Mouse (Mus musculus) MEL (cell line): ENCODE measurements around the gene Map4. TPM values are rescaled to one million over a fixed set of nuclear protein-coding genes. Genes with fewer than 3 reads are reported as not detected.

Source experiments
- DNase-seq: peaks from one replicate; pipeline ENCODE4 v3.0.0; 2011; ENCODE audit warnings: low read depth, low spot score
- H3K27ac ChIP-seq: 2 replicates; pipeline ENCODE4 v1.5.1; 2012; ENCODE audit warnings: low read depth, mild to moderate bottlenecking, control low read depth, low read length, moderate library complexity; ENCODE audit not compliant: control insufficient read depth
- H3K27me3 ChIP-seq, 2 experiments: fragments of 150-350 bp in 1 of 2; sonication (generic) in 1 of 2; 2 replicates each; pipeline ENCODE4 v1.6.1; 2012; ENCODE audit warnings: low read length in 2 of 2, mild to moderate bottlenecking in 2 of 2, improper control_type of control experiment in 1 of 2, moderate library complexity in 1 of 2; ENCODE audit not compliant: insufficient read depth in 2 of 2, control insufficient read depth in 1 of 2
- H3K36me3 ChIP-seq, 2 experiments: 2 replicates each; pipeline ENCODE4 v1.6.1; 2012 to 2014; ENCODE audit warnings: low read length in 2 of 2, improper control_type of control experiment in 1 of 2, inconsistent platforms in 1 of 2, mild to moderate bottlenecking in 1 of 2; ENCODE audit not compliant: insufficient read depth in 2 of 2, control insufficient read depth in 1 of 2
- H3K4me1 ChIP-seq, 2 experiments: fragments of 150-350 bp in 1 of 2; sonication (generic) in 1 of 2; 2 replicates each; pipeline ENCODE4 v1.6.1; 2012; ENCODE audit warnings: low read length in 2 of 2, improper control_type of control experiment in 1 of 2, mild to moderate bottlenecking in 1 of 2; ENCODE audit not compliant: insufficient read depth in 2 of 2, control insufficient read depth in 1 of 2
- H3K4me3 ChIP-seq, 2 experiments: fragments of 150-350 bp in 1 of 2; sonication (generic) in 1 of 2; 2 replicates each; pipeline ENCODE4 v1.5.1; 2012; ENCODE audit warnings: low read depth in 2 of 2, low read length in 2 of 2, mild to moderate bottlenecking in 2 of 2, moderate library complexity in 2 of 2, control low read depth in 1 of 2, improper control_type of control experiment in 1 of 2; ENCODE audit not compliant: control insufficient read depth in 1 of 2, insufficient read depth in 1 of 2
- H3K79me2 ChIP-seq: 2 replicates; pipeline ENCODE4 v1.6.1; 2012; ENCODE audit warnings: mild to moderate bottlenecking, low read length, moderate library complexity; ENCODE audit not compliant: control insufficient read depth, poor library complexity, insufficient read depth
- H3K9ac ChIP-seq: 2 replicates; pipeline ENCODE4 v1.6.1; 2012; ENCODE audit warnings: low read depth, mild to moderate bottlenecking, control low read depth, low read length, moderate library complexity; ENCODE audit not compliant: control insufficient read depth, poor library complexity, severe bottlenecking
- H3K9me3 ChIP-seq: fragments of 150-350 bp; sonication (generic); replicated peaks from 2 replicates; pipeline ENCODE4 v1.6.1; 2012; ENCODE audit warnings: mild to moderate bottlenecking, low read length, improper control_type of control experiment, moderate library complexity; ENCODE audit not compliant: insufficient read depth
- BHLHE40 ChIP-seq: IDR thresholded peaks from 2 replicates; pipeline ENCODE4 v1.6.1; 2012; ENCODE audit warnings: low read depth, mild to moderate bottlenecking, inconsistent platforms, low read length, improper control_type of control experiment, borderline replicate concordance
- CHD1 ChIP-seq: IDR thresholded peaks from 2 replicates; pipeline ENCODE4 v1.6.1; 2012; ENCODE audit warnings: low read depth, mild to moderate bottlenecking, inconsistent platforms, low read length, improper control_type of control experiment
- CTCF ChIP-seq, 3 experiments: IDR thresholded peaks in 2 of 3; conservative IDR thresholded peaks in 1 of 3; 2 replicates each; pipeline ENCODE4 v1.5.1; 2011 to 2012; ENCODE audit warnings: low read length in 3 of 3, low read depth in 2 of 3, mild to moderate bottlenecking in 2 of 3, improper control_type of control experiment in 1 of 3, inconsistent platforms in 1 of 3, mixed read lengths in 1 of 3, moderate library complexity in 1 of 3; ENCODE audit not compliant: control insufficient read depth in 1 of 3, insufficient read depth in 1 of 3, poor library complexity in 1 of 3, severe bottlenecking in 1 of 3
- E2F4 ChIP-seq: IDR thresholded peaks from 2 replicates; pipeline ENCODE4 v1.6.1; 2011; ENCODE audit warnings: low read depth, low read length, improper control_type of control experiment, borderline replicate concordance
- EP300 ChIP-seq, 2 experiments: IDR thresholded peaks; 2 replicates each; pipeline ENCODE4 v1.6.1; 2011; ENCODE audit warnings: improper control_type of control experiment in 2 of 2, low read length in 2 of 2, low read depth in 1 of 2, mild to moderate bottlenecking in 1 of 2
- ETS1 ChIP-seq: IDR thresholded peaks from 2 replicates; pipeline ENCODE4 v1.6.1; 2012; ENCODE audit warnings: low read depth, mild to moderate bottlenecking, inconsistent platforms, low read length, improper control_type of control experiment, moderate library complexity
- GABPA ChIP-seq: IDR thresholded peaks from 2 replicates; pipeline ENCODE4 v1.6.1; 2012; ENCODE audit warnings: low read depth, mild to moderate bottlenecking, inconsistent platforms, low read length, improper control_type of control experiment, moderate library complexity
- GATA1 ChIP-seq: IDR thresholded peaks from 2 replicates; pipeline ENCODE4 v1.6.1; 2011; ENCODE audit warnings: low read depth, low read length, improper control_type of control experiment
- HCFC1 ChIP-seq: IDR thresholded peaks from 2 replicates; pipeline ENCODE4 v1.6.1; 2012; ENCODE audit warnings: low read depth, mild to moderate bottlenecking, inconsistent platforms, low read length, improper control_type of control experiment, moderate library complexity
- MAZ ChIP-seq: IDR thresholded peaks from 2 replicates; pipeline ENCODE4 v1.6.1; 2012; ENCODE audit warnings: low read depth, mild to moderate bottlenecking, inconsistent platforms, low read length, improper control_type of control experiment
- MXI1 ChIP-seq: IDR thresholded peaks from 2 replicates; pipeline ENCODE4 v1.6.1; 2011; ENCODE audit warnings: mild to moderate bottlenecking, low read depth, low read length, improper control_type of control experiment
- NRF1 ChIP-seq: IDR thresholded peaks from 2 replicates; pipeline ENCODE4 v1.6.1; 2014; ENCODE audit warnings: low read depth, mild to moderate bottlenecking, inconsistent platforms, low read length, improper control_type of control experiment, moderate library complexity; ENCODE audit not compliant: poor library complexity, insufficient read depth, severe bottlenecking
- POLR2AphosphoS2 ChIP-seq: IDR thresholded peaks from 2 replicates; pipeline ENCODE4 v1.6.1; 2011; ENCODE audit warnings: low read length, improper control_type of control experiment
- RAD21 ChIP-seq: IDR thresholded peaks from 2 replicates; pipeline ENCODE4 v1.6.1; 2011; ENCODE audit warnings: mild to moderate bottlenecking, low read depth, low read length, improper control_type of control experiment
- RCOR1 ChIP-seq: IDR thresholded peaks from 2 replicates; pipeline ENCODE4 v1.6.1; 2012; ENCODE audit warnings: low read depth, mild to moderate bottlenecking, inconsistent platforms, low read length, improper control_type of control experiment
- SIN3A ChIP-seq: IDR thresholded peaks from 2 replicates; pipeline ENCODE4 v1.6.1; 2012; ENCODE audit warnings: low read length, improper control_type of control experiment, inconsistent platforms
- SMC3 ChIP-seq: IDR thresholded peaks from 2 replicates; pipeline ENCODE4 v1.6.1; 2011; ENCODE audit warnings: low read depth, low read length, improper control_type of control experiment
- TAL1 ChIP-seq: IDR thresholded peaks from 2 replicates; pipeline ENCODE4 v1.6.1; 2012; ENCODE audit warnings: mild to moderate bottlenecking, inconsistent platforms, low read length, moderate library complexity, mixed read lengths
- UBTF ChIP-seq: IDR thresholded peaks from 2 replicates; pipeline ENCODE4 v1.6.1; 2012; ENCODE audit warnings: low read depth, mild to moderate bottlenecking, inconsistent platforms, low read length, improper control_type of control experiment, moderate library complexity, borderline replicate concordance; ENCODE audit not compliant: insufficient read depth
- USF2 ChIP-seq, 2 experiments: IDR thresholded peaks; 2 replicates each; pipeline ENCODE4 v1.6.1; 2011 to 2012; ENCODE audit warnings: improper control_type of control experiment in 2 of 2, low read length in 2 of 2, borderline replicate concordance in 1 of 2, inconsistent platforms in 1 of 2, low read depth in 1 of 2, mild to moderate bottlenecking in 1 of 2; ENCODE audit not compliant: insufficient read depth in 1 of 2
- ZC3H11A ChIP-seq: IDR thresholded peaks from 2 replicates; pipeline ENCODE4 v1.6.1; 2012; ENCODE audit warnings: low read depth, mild to moderate bottlenecking, inconsistent platforms, low read length, improper control_type of control experiment
- ZKSCAN1 ChIP-seq: IDR thresholded peaks from 2 replicates; pipeline ENCODE4 v1.6.1; 2012; ENCODE audit warnings: low read depth, mild to moderate bottlenecking, inconsistent platforms, low read length, improper control_type of control experiment, moderate library complexity
- polyA plus RNA-seq, 2 experiments: library from polyadenylated mRNA; stranded (reverse) in 1 of 2; unstranded in 1 of 2; fragments of >175 nt in 1 of 2; fragments of >200 nt in 1 of 2; gene quantifications; 2 replicates each; pipeline versions ENCODE4 v1.2.1 to v1.2.4; 2012; ENCODE audit warnings: low replicate concordance in 2 of 2, low read depth in 1 of 2; ENCODE audit not compliant: insufficient read length in 2 of 2, insufficient read depth in 1 of 2, missing spikeins in 1 of 2
- total RNA-seq: library from RNA; depleted of rRNA; stranded (reverse); fragments of 300-350 nt; gene quantifications from 2 replicates; pipeline ENCODE4 v1.2.3, GENCODE M21; 2012

Gene Map4
- total and polyA plus RNA-seq, 3 experiments, result 14.5 to 47.8 TPM; not detected in 1

DNA sequence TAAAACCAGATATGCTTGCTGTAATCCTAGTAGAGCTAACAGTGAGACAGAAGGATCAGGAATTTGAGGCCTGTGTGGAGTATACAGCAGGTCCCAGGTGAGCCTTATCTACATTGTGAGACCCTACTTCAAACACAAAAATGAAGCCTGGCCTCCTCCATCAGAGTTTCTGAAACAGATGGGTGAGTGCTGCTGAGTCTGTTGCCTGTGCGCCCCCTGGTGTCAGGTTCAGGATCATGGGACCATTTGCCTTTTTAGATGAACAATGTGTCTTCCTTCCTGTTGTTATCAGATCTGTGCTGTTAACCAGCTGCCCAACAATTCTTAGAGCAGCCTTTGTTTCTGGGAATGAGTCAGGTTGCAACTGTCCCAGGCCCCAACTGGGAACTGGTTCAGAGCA lies 140.6 kb downstream of the Map4 start:
- Histone ChIP-seq H3K4me3 (no peak overlapping the region), H3K9me3 (no peaks in the 10 kb centered on the region), H3K79me2 (no peaks in the 10 kb centered on the region), H3K27ac (no peak overlapping the region), H3K27me3 (no peaks in the 10 kb centered on the region), H3K36me3 (no peaks in the 10 kb centered on the region), H3K4me1 (peaks cover 0 to 5% of the 10 kb centered on the region in 2 experiments; a peak in 1 of 4 replicates), H3K9ac (no peak overlapping the region)
- DNase-seq, result peak; percentile 88
- TF ChIP-seq UBTF, result no peak
- no peak for TF ChIP-seq SIN3A
- peak; percentile 68 for TF ChIP-seq ZC3H11A
- TF ChIP-seq CHD1, result no peak
- no peak for TF ChIP-seq RCOR1
- TF ChIP-seq MXI1, result no peak
- TF ChIP-seq ETS1, result 0 out of 2 replicates have a peak, but pooled peaks have one; percentile 16
- peak in 1 of 2 experiments; percentile 30; a peak in 1 of 4 replicates for TF ChIP-seq EP300 (IDR thresholded peaks at IDR 0.05; ENCODE audit: low read depth in 1 of 2, low read length in 2 of 2)
- no peak for TF ChIP-seq BHLHE40
- TF ChIP-seq GABPA, result no peak
- no peak for TF ChIP-seq E2F4
- no peak for TF ChIP-seq TAL1
- TF ChIP-seq HCFC1, result no peak
- TF ChIP-seq POLR2AphosphoS2, result no peak
- peak; percentile 96 for TF ChIP-seq SMC3
- TF ChIP-seq GATA1, result peak; percentile 85
- TF ChIP-seq MAZ, result no peak
- TF ChIP-seq NRF1, result no peak
- no peak for TF ChIP-seq ZKSCAN1
- no peak for TF ChIP-seq USF2 (IDR thresholded peaks at IDR 0.05; ENCODE audit: borderline replicate concordance in 1 of 2, insufficient read depth in 1 of 2, low read depth in 1 of 2, low read length in 2 of 2)
- peak; percentile 77 for TF ChIP-seq RAD21
- peak; percentile 86 to 96 (median 86) for TF ChIP-seq CTCF (IDR thresholded peaks at IDR 0.05 in 2 of 3, conservative IDR thresholded peaks at IDR 0.05 in 1 of 3; ENCODE audit: control insufficient read depth in 1 of 3, insufficient read depth in 1 of 3, low read depth in 2 of 3, low read length in 3 of 3, poor library complexity in 1 of 3, severe bottlenecking in 1 of 3)
